Mouse (Mus musculus) gastrocnemius, adult 2 months (tissue): Measurements from ENCODE around the gene Krt18. TPM values are rescaled to one million over a fixed set of nuclear protein-coding genes. Genes with fewer than 3 reads are reported as not detected.
A peak's percentile ranks its signal among the peaks of the same experiment; 100 is the strongest.

Experiments used
- DNase-seq: peaks from one replicate; pipeline ENCODE4 v3.0.0; 2022
- H3K27ac ChIP-seq: fragments of 200-600 bp; 2 replicates; pipeline ENCODE4 v1.8.1; 2022; ENCODE audit warnings: mild to moderate bottlenecking
- H3K4me3 ChIP-seq: fragments of 200-600 bp; 2 replicates; pipeline ENCODE4 v1.8.1; 2022; ENCODE audit warnings: mild to moderate bottlenecking, moderate library complexity
- CTCF ChIP-seq: fragments of 200-600 bp; IDR thresholded peaks from 2 replicates; pipeline ENCODE4 v1.8.1; 2022; ENCODE audit warnings: antibody characterized with exemption, mild to moderate bottlenecking, moderate library complexity
- intact Hi-C: fragments of 180-260 bp; cut with DNase I; formaldehyde crosslinking; loops from one replicate; pipeline ENCODE4 v1.15.1; 2025
- total RNA-seq, 2 experiments: library from RNA; stranded (reverse); gene quantifications; 2 replicates each; pipeline ENCODE4 v1.2.3; 2021

Krt18 gene
- total RNA-seq, 2 experiments from 2014 or later = 0.33 TPM; not detected in 1

DNA sequence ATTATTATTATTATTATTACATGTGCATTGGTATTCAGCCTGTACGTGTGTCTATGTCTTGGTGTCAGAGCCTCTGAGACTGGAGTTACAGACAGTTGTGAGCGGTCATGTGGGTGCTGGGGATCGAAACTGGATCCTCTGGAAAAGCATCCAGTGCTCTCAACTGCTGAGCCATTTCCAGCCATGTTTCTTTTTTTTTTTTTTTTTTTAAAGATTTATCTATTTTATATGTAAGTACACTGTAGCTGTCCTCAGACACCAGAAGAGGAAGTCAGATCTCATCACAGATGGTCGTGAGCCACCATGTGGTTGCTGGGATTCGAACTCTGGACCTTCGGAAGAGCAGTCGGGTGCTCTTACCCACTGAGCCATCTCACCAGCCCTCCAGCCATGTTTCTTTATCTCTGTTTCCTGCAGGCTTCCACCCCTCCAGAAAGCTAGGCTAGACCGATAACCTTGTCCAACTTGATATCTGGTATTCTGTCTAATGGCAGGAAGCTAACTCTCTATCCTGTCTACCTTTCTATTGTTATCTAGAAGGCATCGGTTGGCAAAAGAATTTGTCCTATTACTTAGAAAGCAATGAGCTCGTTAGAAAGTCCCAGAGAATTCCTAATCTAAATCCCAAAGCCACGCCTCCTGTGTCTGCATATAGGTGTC is 28.2 kb upstream of the Krt18 start:
- H3K27ac ChIP-seq = no peak overlapping the region
- no peak for DNase-seq
- no peak for TF ChIP-seq CTCF
- no peak overlapping the region for H3K4me3 ChIP-seq
- intact Hi-C loops = loop anchor here (5.0 kb wide), 1 partner anchor 32 kb away; no protein-coding TSS in a partner anchor

DNA sequence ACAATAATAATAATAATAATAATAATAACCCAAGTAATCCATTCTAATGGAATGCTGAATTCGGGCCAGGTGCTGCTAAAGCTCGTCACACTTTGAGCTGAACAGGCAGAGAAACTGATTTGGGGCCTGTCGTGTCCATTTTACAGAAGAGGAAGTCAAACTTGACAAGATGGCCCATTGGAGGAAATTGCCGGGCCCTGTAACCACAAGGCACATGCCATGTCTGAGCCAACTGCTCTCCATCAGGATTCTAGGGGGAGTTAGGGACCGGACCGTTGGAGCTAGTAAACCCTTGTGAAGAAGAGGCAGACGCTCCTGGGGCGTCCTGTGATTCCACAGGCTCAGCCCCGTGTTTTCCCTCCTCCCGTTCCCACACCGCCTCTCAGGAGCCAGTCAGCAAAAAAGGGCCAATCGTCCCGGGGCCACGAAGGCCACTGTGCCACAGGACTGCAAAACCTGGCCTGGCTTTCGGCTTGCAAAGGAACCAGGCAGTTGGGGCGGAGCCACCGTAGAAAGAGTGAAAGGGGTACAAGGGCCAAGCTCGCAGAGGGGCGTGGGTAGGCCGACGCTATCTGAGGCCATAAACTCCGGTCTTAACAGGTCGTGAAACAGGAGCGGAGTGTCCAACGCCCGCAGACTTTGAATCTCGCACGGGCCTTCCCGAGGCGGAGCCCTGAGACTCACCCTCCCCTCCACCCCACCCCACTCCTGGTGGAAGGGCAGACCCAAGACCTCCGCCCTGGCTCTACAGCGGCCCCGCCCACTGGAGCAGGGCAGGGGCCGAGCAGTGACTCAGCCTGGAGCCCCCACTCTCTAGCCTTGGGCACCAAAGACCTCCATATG is 25.1 kb upstream of the Krt18 start:
- TF ChIP-seq CTCF = no peak
- Histone ChIP-seq H3K27ac (0 out of 2 replicates have a peak overlapping the region, but pooled peaks have one; percentile 1), H3K4me3 (peak overlapping the region; percentile 68)
- intact Hi-C loops = no loop called here
- DNase-seq = peak; percentile 70

DNA sequence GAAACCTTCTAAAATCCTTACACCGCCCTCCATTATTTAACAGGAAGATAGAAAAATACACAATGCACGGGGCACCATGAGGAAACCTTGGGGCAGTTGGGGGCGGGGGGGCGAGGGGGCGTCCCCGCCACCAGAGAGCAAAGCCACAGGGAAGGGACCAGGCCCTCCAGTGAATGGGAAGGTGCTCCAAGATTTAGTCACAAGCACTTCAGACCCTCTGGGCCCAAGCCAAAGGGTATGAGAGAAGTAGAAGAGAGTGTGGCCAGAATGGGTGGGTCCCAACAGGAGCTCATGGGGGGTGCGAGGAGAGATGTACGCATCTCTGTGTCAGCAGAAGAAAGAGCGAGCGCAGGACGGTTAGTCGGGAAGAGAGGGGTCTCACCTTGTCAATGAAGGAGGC is 24.5 kb upstream of the Krt18 start:
- intact Hi-C loops = no loop called here
- Histone ChIP-seq H3K27ac (no peak overlapping the region), H3K4me3 (peak overlapping the region; percentile 68; the same call in 1 of the 2 replicates)
- no peak for TF ChIP-seq CTCF
- no peak for DNase-seq

DNA sequence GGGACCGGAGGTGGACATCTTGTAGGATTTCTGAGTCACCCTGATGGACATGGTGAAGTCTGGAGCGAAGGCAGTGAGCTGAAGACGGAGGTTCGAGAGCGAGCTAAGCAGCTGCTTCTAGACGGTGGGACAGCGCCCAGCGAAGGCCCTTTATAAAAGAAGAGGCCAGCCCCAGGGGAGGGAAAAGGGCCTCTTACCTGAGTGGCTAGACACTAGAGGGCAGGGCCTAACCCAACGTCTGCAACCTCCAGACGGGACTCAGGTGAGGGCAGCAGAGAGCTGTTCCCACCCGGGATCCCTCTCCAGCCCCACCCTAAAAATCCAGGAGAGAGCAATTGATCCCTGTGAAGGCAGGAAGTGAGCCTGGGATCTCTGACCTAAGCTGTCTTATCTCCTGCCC is 23.8 kb upstream of the Krt18 start, which contains the start of gene Krt8:
Krt8 (minus strand) TSS at position 294 of the 400 bp plus-strand sequence.
- intact Hi-C loops = no loop called here
- peak within 1 kb of the TSS; percentile 68 for H3K4me3 ChIP-seq
- no peak for DNase-seq
- TF ChIP-seq CTCF = no peak
- H3K27ac ChIP-seq = no peak within 1 kb of the TSS

DNA sequence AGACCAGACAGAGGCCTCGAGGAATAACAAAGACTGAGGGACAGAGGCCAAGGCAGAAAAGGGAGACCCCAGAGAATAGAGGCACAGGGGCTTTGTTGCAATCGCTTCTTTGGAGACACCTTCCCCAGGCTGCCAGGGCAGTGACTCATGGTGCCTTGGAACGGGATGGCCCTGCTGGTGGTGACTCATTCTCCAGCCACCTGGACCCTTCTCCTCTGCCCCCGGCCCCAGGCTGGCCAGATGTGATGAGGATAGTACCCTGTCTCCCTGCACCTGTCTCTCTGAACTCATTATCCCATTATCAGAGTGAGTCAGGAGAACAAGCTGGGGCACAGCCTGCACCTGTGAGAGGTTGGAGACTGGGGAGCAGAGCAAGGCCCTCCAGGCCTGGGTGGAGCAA is 22.7 kb upstream of the Krt18 start:
- intact Hi-C loops = no loop called here
- TF ChIP-seq CTCF = no peak
- peak; percentile 22 for DNase-seq
- no peak overlapping the region for H3K4me3 ChIP-seq
- H3K27ac ChIP-seq = no peak overlapping the region

DNA sequence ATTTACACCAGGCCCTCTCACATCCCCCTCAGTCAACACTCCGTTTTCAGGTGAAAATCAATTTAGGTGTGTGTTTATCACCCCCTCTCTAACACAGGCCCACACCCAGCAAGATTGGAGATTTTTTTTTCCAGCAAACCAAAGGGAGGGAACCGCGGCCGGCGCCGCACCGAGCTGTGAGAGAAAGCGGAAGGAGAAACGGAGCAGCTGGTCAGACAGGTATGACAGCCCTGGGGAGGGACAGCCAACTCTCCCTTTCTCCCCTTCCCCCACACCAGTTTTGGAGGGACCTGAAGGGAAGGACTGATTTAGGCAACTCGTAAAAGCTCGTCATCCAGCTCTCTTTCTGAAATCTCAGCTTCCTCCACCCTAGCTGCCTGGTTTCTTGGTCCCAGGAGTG is 21.7 kb upstream of the Krt18 start:
- Histone ChIP-seq H3K27ac (no peak overlapping the region), H3K4me3 (no peak overlapping the region)
- no peak for DNase-seq
- intact Hi-C loops = no loop called here
- TF ChIP-seq CTCF = no peak

DNA sequence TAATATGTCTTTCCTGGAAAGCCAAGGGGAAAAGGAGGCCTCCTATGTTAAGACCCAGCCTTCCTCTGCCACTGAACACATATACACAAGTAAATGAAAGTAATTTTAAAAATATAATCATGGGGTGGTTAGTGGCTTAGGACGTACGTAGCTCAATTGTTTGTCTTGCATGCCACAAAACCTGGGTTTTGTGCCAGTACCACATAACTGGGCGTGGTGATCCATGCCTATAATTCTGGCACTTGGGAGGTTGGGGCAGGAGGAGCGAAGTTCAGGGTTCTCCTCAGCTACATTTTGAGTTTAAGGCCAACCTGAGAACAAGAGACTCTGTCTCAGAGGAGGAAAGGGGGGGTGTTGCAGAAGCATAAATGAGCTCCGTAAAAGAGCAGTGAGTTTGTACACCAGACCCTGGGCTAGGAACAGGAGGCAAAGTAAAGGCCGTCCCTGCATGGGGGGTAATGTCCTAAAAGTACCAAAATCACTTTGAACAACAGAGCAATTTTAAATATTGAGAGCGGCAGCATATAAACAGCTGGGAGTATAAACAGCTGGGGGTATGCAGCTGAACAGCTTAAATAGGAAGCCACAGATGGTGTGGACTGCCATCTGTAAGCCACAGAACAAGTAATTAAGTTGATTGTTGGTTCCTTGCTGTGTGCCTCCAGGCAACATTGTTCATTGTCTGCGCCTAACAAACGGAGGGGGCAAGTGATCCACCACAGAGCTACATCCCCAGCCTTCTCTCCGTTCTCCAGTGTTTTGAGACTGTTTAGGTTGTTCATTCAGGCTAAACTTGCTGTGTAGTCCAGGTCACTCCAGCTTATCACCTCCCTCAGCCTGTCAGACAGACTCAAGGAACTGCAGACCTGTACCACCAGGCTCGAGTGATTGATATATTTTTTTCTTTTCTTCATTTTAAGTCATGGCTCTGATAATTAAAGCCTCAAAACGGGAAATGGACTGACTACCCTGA is 20.6 kb upstream of the Krt18 start:
- no peak for DNase-seq
- no peak overlapping the region for H3K27ac ChIP-seq
- no peak overlapping the region for H3K4me3 ChIP-seq
- intact Hi-C loops = no loop called here
- no peak for TF ChIP-seq CTCF

DNA sequence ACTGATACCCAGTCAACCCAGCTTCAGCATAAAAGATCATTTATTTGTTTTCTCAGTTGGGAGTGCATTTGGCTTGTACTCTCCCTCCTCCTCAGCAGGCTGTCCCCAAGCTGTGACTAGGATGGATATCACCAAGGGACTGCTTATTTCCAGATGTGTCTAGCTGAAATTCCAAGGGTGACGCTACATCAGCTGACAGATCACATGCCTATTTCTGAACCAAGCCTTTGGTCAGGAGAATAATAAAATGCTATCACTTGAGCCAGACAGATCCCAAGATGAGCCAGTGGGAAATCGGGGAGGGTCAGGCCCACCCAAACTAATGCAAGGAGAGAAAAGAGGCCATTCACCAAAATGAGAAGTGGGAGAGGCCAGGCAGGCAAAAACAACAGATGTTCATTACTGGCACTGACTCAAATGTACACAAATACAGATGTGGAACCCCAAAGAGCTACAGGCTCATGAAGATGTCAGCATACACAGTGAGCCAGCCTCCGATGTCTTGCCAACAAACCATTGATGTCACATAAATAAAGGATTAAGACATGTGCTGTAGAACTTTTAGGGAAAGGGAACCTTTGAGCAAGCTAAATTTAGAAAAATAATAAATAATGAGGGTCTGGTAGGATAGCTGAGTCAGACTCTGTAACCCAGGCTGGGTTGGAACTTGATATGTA is 17.3 kb upstream of the Krt18 start:
- DNase-seq = peak; percentile 31
- Histone ChIP-seq H3K4me3 (no peak overlapping the region), H3K27ac (peak overlapping the region; percentile 49)
- intact Hi-C loops = no loop called here
- no peak for TF ChIP-seq CTCF

DNA sequence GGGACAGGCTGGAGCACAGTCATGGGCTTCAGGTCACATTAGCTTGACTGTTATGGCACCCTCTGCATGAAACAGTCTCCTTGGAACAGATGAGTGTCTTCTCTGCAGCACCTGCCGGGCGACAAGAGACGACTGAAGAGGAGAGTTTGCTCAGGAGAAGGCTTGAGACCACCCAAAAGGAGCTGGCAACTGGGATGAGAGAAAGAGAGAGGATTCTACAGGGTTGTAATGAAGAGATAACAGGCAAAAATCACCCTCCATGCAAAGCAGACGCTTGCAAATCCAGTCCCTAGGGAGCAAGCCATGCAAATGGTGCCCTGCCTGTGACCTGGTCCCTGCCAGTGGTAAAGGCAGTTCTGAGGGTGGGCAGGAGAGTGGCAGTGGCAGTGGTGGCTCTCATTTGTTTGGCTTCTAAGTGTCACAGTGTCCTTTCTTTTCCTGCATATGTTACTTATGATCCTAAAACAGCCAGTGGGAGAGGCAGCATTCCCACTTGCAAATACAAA is 15.7 kb upstream of the Krt18 start:
- TF ChIP-seq CTCF = no peak
- Histone ChIP-seq H3K27ac (no peak overlapping the region), H3K4me3 (no peak overlapping the region)
- no peak for DNase-seq
- intact Hi-C loops = no loop called here

DNA sequence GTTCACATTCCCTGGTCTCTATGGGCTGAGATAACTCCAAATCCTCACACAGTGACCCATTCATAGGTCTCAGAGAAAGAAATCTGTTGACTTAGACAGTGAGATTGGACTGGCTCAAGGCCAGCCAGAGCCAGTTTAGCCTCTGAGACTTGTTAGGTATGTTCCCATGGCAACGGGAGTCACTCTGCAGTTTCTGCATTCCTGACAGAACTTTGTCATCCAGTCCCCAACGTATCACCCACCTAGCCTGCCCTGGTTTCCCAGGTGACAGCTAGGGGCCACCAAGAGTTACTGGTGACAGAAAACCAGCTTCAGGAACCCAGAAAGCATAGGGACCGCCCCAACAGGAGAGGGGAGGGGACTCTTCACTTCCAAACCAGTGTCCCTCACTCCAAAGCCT is 14.3 kb upstream of the Krt18 start:
- Histone ChIP-seq H3K4me3 (no peak overlapping the region), H3K27ac (no peak overlapping the region)
- intact Hi-C loops = no loop called here
- TF ChIP-seq CTCF = no peak
- no peak for DNase-seq

DNA sequence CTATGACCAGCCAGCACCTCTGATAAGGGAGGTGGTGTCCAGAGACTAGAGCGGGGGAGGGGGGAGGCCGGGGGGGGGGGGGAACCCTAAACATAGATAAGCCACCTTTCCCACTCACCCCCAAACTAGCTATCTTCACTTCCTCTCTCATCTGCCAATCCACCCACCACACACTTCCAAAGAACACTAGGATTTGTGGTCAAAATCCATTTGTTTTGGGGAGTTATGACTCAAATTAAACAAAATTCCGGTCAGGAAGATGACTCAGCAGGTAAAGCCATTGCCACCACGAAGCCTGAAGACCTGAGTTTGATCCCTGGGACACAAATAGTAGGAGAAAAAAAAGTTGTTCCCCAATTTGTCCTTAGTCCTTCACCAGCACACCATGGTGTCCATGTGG is 13.1 kb upstream of the Krt18 start:
- DNase-seq = no peak
- no peak overlapping the region for H3K27ac ChIP-seq
- intact Hi-C loops = no loop called here
- no peak for TF ChIP-seq CTCF
- no peak overlapping the region for H3K4me3 ChIP-seq

DNA sequence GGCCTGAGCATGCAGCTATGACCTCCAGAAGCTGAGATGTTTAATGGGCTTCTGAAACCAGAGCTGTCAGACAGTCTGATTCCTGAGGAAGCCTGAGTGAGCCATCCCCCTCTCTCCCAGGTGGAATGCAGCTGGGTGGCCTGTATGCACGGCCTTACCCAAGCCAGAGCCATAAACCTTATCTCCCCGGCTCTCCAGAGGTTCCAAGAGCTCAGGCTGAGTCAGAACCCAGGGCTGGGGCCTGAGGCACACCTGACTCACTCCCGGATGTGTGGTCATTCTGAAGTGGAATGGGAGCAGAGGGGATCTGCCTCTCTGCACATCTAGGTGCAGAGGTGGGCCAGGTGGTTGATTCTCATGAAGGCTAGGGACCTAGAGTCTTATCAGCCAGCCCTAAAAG is 11.9 kb upstream of the Krt18 start:
- DNase-seq = no peak
- no peak for TF ChIP-seq CTCF
- H3K4me3 ChIP-seq = no peak overlapping the region
- H3K27ac ChIP-seq = peak overlapping the region; percentile 61; the same call in 1 of the 2 replicates
- intact Hi-C loops = no loop called here
